Mouse (Mus musculus): ENCODE measurements around the gene Slc10a4. TPM values are rescaled to one million over a fixed set of nuclear protein-coding genes. Genes with fewer than 3 reads are reported as not detected.
"Not testable (repeated sequence)": the region's sequence is repeated elsewhere in the genome, so short reads cannot be mapped to it uniquely, and the experiment has no call there.

Gene Slc10a4
- polyA plus RNA-seq, 1 experiment from 2014 or later: 42.5 TPM

- WGBS: 93% methylated on average over 1 of the region's 1 CpGs
- no peak overlapping the region for H3K4me3 ChIP-seq (replicated peaks)
- no peaks in the 10 kb centered on the region for H3K36me3 ChIP-seq
- ATAC-seq (ENCODE audit: low FRiP score): no peak
- H3K27ac ChIP-seq (replicated peaks): no peak overlapping the region
- H3K4me1 ChIP-seq: peaks cover 7% of the 10 kb centered on the region; the same call in 1 of the 2 replicates
- H3K9ac ChIP-seq (replicated peaks): no peak overlapping the region
- H3K27me3 ChIP-seq (replicated peaks): no peaks in the 10 kb centered on the region
- no peak overlapping the region for H3K4me2 ChIP-seq
- no peaks in the 10 kb centered on the region for H3K9me3 ChIP-seq (replicated peaks)
Observed at GRCm38 (mm10) chr5:72992474-72992873, 14.2 kb upstream of the Slc10a4 start.

- ATAC-seq (ENCODE audit: low FRiP score): no peak
- H3K4me1 ChIP-seq: peaks cover 7% of the 10 kb centered on the region; the same call in 1 of the 2 replicates
- H3K36me3 ChIP-seq: no peaks in the 10 kb centered on the region
- H3K4me3 ChIP-seq (replicated peaks): no peak overlapping the region
- H3K4me2 ChIP-seq: no peak overlapping the region
- no peaks in the 10 kb centered on the region for H3K27me3 ChIP-seq (replicated peaks)
- no peak overlapping the region for H3K9ac ChIP-seq (replicated peaks)
- H3K27ac ChIP-seq (replicated peaks): 0 out of 2 replicates have a peak overlapping the region, but pooled peaks have one; percentile 6
- H3K9me3 ChIP-seq (replicated peaks): no peaks in the 10 kb centered on the region
- WGBS: 35% methylated on average over 8 of the region's 8 CpGs
Observed at GRCm38 (mm10) chr5:72994424-72994823, 12.3 kb upstream of the Slc10a4 start.

GRCm38 (mm10) chr5:72994928-72995327 is 11.8 kb upstream of the Slc10a4 start:
- no peaks in the 10 kb centered on the region for H3K36me3 ChIP-seq
- H3K4me1 ChIP-seq: peaks cover 5% of the 10 kb centered on the region; the same call in 1 of the 2 replicates
- 49% methylated on average over 2 of the region's 2 CpGs for WGBS
- H3K27ac ChIP-seq (replicated peaks): no peak overlapping the region
- no peak for ATAC-seq (ENCODE audit: low FRiP score)
- H3K27me3 ChIP-seq (replicated peaks): no peaks in the 10 kb centered on the region
- H3K9me3 ChIP-seq (replicated peaks): no peaks in the 10 kb centered on the region
- H3K4me2 ChIP-seq: no peak overlapping the region
- no peak overlapping the region for H3K4me3 ChIP-seq (replicated peaks)
- H3K9ac ChIP-seq (replicated peaks): no peak overlapping the region

GRCm38 (mm10) chr5:72995379-72995778 is 11.3 kb upstream of the Slc10a4 start:
- no peaks in the 10 kb centered on the region for H3K36me3 ChIP-seq
- H3K4me2 ChIP-seq: no peak overlapping the region
- H3K27ac ChIP-seq (replicated peaks): no peak overlapping the region
- H3K9me3 ChIP-seq (replicated peaks): no peaks in the 10 kb centered on the region
- H3K9ac ChIP-seq (replicated peaks): no peak overlapping the region
- 33% methylated on average over 10 of the region's 10 CpGs for WGBS
- no peaks in the 10 kb centered on the region for H3K27me3 ChIP-seq (replicated peaks)
- ATAC-seq (ENCODE audit: low FRiP score): no peak
- peaks cover 4% of the 10 kb centered on the region; the same call in 1 of the 2 replicates for H3K4me1 ChIP-seq
- H3K4me3 ChIP-seq (replicated peaks): no peak overlapping the region

- not testable (repeated sequence) for H3K36me3 ChIP-seq; H3K27ac ChIP-seq (replicated peaks); H3K4me3 ChIP-seq (replicated peaks); H3K4me2 ChIP-seq; H3K4me1 ChIP-seq; H3K9me3 ChIP-seq (replicated peaks); H3K27me3 ChIP-seq (replicated peaks); ATAC-seq (ENCODE audit: low FRiP score); H3K9ac ChIP-seq (replicated peaks)
- 95% methylated on average over 1 of the region's 1 CpGs for WGBS
Observed at GRCm38 (mm10) chr5:72998546-72998945, 8.1 kb upstream of the Slc10a4 start.

GRCm38 (mm10) chr5:73004046-73004445 is 2.6 kb upstream of the Slc10a4 start:
- ATAC-seq (ENCODE audit: low FRiP score): no peak
- peaks cover 9% of the 10 kb centered on the region for H3K4me1 ChIP-seq
- no peak overlapping the region for H3K4me2 ChIP-seq
- H3K4me3 ChIP-seq (replicated peaks): no peak overlapping the region
- H3K36me3 ChIP-seq: no peaks in the 10 kb centered on the region
- H3K9ac ChIP-seq (replicated peaks): no peak overlapping the region
- 83% methylated on average over 5 of the region's 5 CpGs for WGBS
- no peak overlapping the region for H3K27ac ChIP-seq (replicated peaks)
- no peaks in the 10 kb centered on the region for H3K9me3 ChIP-seq (replicated peaks)
- peaks cover 10% of the 10 kb centered on the region; the same call in 1 of the 2 replicates for H3K27me3 ChIP-seq (replicated peaks)

- ATAC-seq (ENCODE audit: low FRiP score): 0 out of 2 replicates have a peak, but pooled peaks have one; percentile 10
- H3K9me3 ChIP-seq (replicated peaks): no peaks in the 10 kb centered on the region
Observed at GRCm38 (mm10) chr5:73007582-73007959, 888 bp downstream of the Slc10a4 start.

GRCm38 (mm10) chr5:73008230-73008629 is 1.5 kb downstream of the Slc10a4 start:
- H3K4me1 ChIP-seq; H3K27ac ChIP-seq (replicated peaks); ATAC-seq (ENCODE audit: low FRiP score); H3K9ac ChIP-seq (replicated peaks); H3K36me3 ChIP-seq; H3K9me3 ChIP-seq (replicated peaks); H3K27me3 ChIP-seq (replicated peaks); H3K4me3 ChIP-seq (replicated peaks): not testable (repeated sequence)
- WGBS: 44% methylated on average over 8 of the region's 8 CpGs
- H3K4me2 ChIP-seq: peak overlapping the region; percentile 77; the same call in 1 of the 2 replicates

More at GRCm38 (mm10) chr5:73007582-73007959, 888 bp downstream of the Slc10a4 start:
- no peaks in the 10 kb centered on the region for H3K36me3 ChIP-seq
- peak overlapping the region; percentile 77 for H3K4me2 ChIP-seq
- 37% methylated on average over 5 of the region's 5 CpGs for WGBS
- peaks cover 9% of the 10 kb centered on the region for H3K4me1 ChIP-seq
- H3K4me3 ChIP-seq (replicated peaks): peak overlapping the region; percentile 47
- H3K9ac ChIP-seq (replicated peaks): no peak overlapping the region
- peaks cover 10% of the 10 kb centered on the region; the same call in 1 of the 2 replicates for H3K27me3 ChIP-seq (replicated peaks)
- no peak overlapping the region for H3K27ac ChIP-seq (replicated peaks)

- H3K9ac ChIP-seq (replicated peaks); H3K4me2 ChIP-seq; H3K4me3 ChIP-seq (replicated peaks); H3K27ac ChIP-seq (replicated peaks); H3K9me3 ChIP-seq (replicated peaks); H3K36me3 ChIP-seq; ATAC-seq (ENCODE audit: low FRiP score); H3K27me3 ChIP-seq (replicated peaks): not testable (repeated sequence)
- 92% methylated on average over 16 of the region's 16 CpGs for WGBS
- H3K4me1 ChIP-seq: peaks cover 11% of the 10 kb centered on the region
Observed at GRCm38 (mm10) chr5:73011806-73012205, 5.1 kb downstream of the Slc10a4 start.

GRCm38 (mm10) chr5:73012884-73013610 is 6.4 kb downstream of the Slc10a4 start:
- H3K4me1 ChIP-seq; H3K27me3 ChIP-seq (replicated peaks); H3K9me3 ChIP-seq (replicated peaks); H3K27ac ChIP-seq (replicated peaks); H3K9ac ChIP-seq (replicated peaks); H3K36me3 ChIP-seq: not testable (repeated sequence)
- Histone ChIP-seq H3K4me2 (peak overlapping the region; percentile 54), H3K4me3 (replicated peaks) (peak overlapping the region; percentile 32)
- 23% methylated on average over 22 of the region's 27 CpGs for WGBS
- ATAC-seq (ENCODE audit: low FRiP score): peak; percentile 30

- not testable (repeated sequence) for H3K9ac ChIP-seq (replicated peaks)
- peak; percentile 68 for ATAC-seq (ENCODE audit: low FRiP score)
Observed at GRCm38 (mm10) chr5:73013611-73014287, 7.1 kb downstream of the Slc10a4 start.

GRCm38 (mm10) chr5:73014745-73015144 is 8.1 kb downstream of the Slc10a4 start:
- ATAC-seq (ENCODE audit: low FRiP score): no peak
- no peak overlapping the region for H3K4me3 ChIP-seq (replicated peaks)
- WGBS: 34% methylated on average over 9 of the region's 9 CpGs

More at GRCm38 (mm10) chr5:73013611-73014287, 7.1 kb downstream of the Slc10a4 start:
- H3K4me3 ChIP-seq (replicated peaks): peak overlapping the region; percentile 32
- WGBS: 4% methylated on average over 27 of the region's 65 CpGs
- not testable (repeated sequence) for H3K4me1 ChIP-seq; H3K36me3 ChIP-seq; H3K9me3 ChIP-seq (replicated peaks); H3K27me3 ChIP-seq (replicated peaks); H3K27ac ChIP-seq (replicated peaks)
- H3K4me2 ChIP-seq: peak overlapping the region; percentile 54

More at GRCm38 (mm10) chr5:73014745-73015144, 8.1 kb downstream of the Slc10a4 start:
- Histone ChIP-seq H3K27me3 (replicated peaks) (no peaks in the 10 kb centered on the region), H3K4me2 (no peak overlapping the region), H3K4me1 (peaks cover 4% of the 10 kb centered on the region; the same call in 1 of the 2 replicates), H3K36me3 (no peaks in the 10 kb centered on the region), H3K9ac (replicated peaks) (no peak overlapping the region), H3K27ac (replicated peaks) (no peak overlapping the region), H3K9me3 (replicated peaks) (no peaks in the 10 kb centered on the region)

Data from neural tube, embryonic 15.5 days (tissue).